Mouse (Mus musculus): ENCODE results near the gene Atad2b. TPM values are rescaled to one million over a fixed set of nuclear protein-coding genes. Genes with fewer than 3 reads are reported as not detected.

The Atad2b gene
- total and polyA plus RNA-seq, 3 experiments, result 6.9 to 10.3 (median 7.3) TPM

DNA sequence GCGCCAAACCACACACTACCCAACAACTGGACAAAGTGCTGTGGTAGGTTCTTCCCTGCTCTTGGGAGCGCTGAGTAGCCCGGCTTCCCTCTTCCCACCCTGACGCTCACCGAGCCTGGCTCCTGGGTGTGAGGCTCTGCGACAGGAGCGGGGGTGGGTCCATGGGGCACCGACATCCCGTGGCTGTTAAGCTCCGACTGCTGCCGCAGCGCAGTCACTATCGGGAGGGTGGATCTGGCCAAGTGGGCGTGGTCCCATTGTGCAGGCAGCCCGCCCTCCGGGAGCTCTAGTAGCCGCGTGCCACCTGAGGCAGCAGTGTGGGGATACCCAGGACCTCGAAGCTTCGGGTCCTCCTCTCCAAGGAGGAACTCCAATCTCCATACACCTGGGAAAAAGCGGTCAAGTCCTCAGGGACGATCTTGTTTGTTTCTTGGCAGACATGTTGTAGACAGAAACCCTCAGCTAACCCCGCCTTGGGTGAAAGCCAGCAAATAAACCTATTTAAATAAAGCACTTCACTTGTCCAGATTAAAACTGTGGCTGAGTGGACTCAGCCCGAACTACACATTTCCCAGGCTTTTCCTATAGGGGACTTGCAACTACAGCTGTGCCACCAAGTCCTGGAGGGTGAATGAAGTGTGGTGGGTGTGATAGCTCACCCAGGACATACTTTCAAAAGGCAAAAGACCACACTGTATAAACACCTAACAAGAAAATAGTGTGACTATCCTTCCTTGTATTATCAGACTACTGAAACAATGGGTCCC lies 42.8 kb upstream of the Atad2b start, which contains the start of gene Mfsd2b:
Mfsd2b (minus strand) TSS at position 199 of the 767 bp plus-strand sequence.
- Histone ChIP-seq H3K9me3 (replicated peaks; ENCODE audit: low read length) (no peaks in the 10 kb centered on the region), H3K4me3 (replicated peaks in 1 of 3; ENCODE audit: low read depth in 2 of 3, low read length in 2 of 3, poor library complexity in 1 of 3) (peak within 1 kb of the TSS in 1 of 3 experiments; percentile 8), H3K27ac (ENCODE audit: insufficient read depth, low read depth) (no peak within 1 kb of the TSS), H3K79me2 (replicated peaks; ENCODE audit: control insufficient read depth, extremely low read depth, insufficient read depth, poor library complexity, severe bottlenecking) (no peaks in the 10 kb centered on the region), H3K9ac (ENCODE audit: insufficient read depth, low read depth) (no peak within 1 kb of the TSS), H3K4me2 (ENCODE audit: insufficient read depth, low read depth, poor library complexity, severe bottlenecking) (peak within 1 kb of the TSS; percentile 78), H3K27me3 (replicated peaks) (no peaks in the 10 kb centered on the region), H3K36me3 (replicated peaks in 1 of 2; ENCODE audit: control insufficient read depth in 1 of 2, insufficient read depth in 1 of 2, low read length in 1 of 2) (peaks cover 2 to 14% of the 10 kb centered on the region in 2 experiments), H3K4me1 (ENCODE audit: control insufficient read depth in 1 of 2, insufficient read depth in 2 of 2) (peaks cover 0 to 3% of the 10 kb centered on the region in 2 experiments; a peak in 1 of 4 replicates)
- in situ Hi-C loops (cut with MboI; ENCODE audit: low pct_ligation_motif_present, low pct_unique_long_range_greater_than_20kb, low sequenced_read_pairs) (no loop called here), dilution Hi-C loops (cut with MboI; ENCODE audit: extremely low pct_ligation_motif_present, extremely low pct_unique_long_range_greater_than_20kb, low sequenced_read_pairs) (no loop called here)
- no peak for DNase-seq (ENCODE audit: extremely low read depth)
- 0 out of 2 replicates have a peak, but pooled peaks have one; percentile 17 for TF ChIP-seq BHLHE40 (IDR thresholded peaks at IDR 0.05; ENCODE audit: low read depth, low read length)
- TF ChIP-seq MAX (IDR thresholded peaks at IDR 0.05; ENCODE audit: low read length), result peak; percentile 60; the same call in 1 of the 2 replicates
- no peak for TF ChIP-seq SMC3 (IDR thresholded peaks at IDR 0.05; ENCODE audit: low read depth, low read length)
- TF ChIP-seq ZMIZ1 (IDR thresholded peaks at IDR 0.05; ENCODE audit: low read depth, low read length), result no peak

DNA sequence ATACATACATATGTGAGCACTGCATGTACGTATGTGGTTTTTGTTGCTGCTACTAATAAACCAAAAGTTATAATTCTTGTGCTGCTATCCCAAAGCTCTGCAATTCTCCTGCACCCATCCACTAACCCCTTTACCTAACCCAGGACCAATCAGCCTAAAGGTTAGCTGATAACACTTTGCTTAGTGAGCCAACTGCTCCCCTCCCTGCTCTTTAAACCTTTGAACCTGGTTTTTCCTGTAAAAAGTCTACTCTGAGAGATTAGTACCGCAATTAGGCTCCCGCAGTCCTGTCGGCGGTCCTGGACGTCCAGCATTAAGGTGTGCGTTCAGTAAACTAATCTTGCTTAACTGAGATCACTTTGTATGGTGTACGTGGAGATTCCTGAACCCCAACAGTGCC lies 41.5 kb upstream of the Atad2b start:
- H3K36me3 ChIP-seq (replicated peaks in 1 of 2; ENCODE audit: control insufficient read depth in 1 of 2, insufficient read depth in 1 of 2, low read length in 1 of 2), result peaks cover 3 to 17% of the 10 kb centered on the region in 2 experiments
- in situ Hi-C loops (cut with MboI; ENCODE audit: low pct_ligation_motif_present, low pct_unique_long_range_greater_than_20kb, low sequenced_read_pairs), result no loop called here

DNA sequence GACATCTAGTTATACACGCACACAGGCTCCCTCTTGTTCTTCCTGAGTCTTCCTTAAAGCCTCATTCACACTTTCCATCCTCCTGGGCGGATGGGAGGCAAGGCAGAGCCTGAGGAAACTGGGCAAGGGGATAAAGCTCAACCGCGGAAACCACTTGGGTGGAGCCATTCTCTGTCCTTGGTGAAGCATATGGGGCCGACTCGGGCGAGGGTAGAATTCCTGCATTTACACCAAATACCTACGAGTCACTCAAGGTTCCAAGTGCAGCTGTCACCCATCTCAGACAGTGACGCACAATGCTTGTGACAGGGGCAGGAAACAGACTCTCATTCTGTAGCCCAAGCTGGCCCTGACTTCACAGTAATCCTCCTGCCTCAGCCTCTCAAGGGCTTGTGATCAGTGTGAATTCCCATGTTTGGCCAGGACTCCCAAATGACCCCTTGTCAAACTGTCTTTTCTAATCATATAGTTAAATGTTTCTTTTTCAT lies 38.8 kb upstream of the Atad2b start:
- Histone ChIP-seq H3K27ac (ENCODE audit: insufficient read depth, low read depth) (no peak overlapping the region), H3K27me3 (replicated peaks) (no peaks in the 10 kb centered on the region), H3K4me2 (ENCODE audit: insufficient read depth, low read depth, poor library complexity, severe bottlenecking) (no peak overlapping the region), H3K36me3 (replicated peaks in 1 of 2; ENCODE audit: control insufficient read depth in 1 of 2, insufficient read depth in 1 of 2, low read length in 1 of 2) (peaks cover 15 to 37% of the 10 kb centered on the region in 2 experiments), H3K9me3 (replicated peaks; ENCODE audit: low read length) (no peaks in the 10 kb centered on the region), H3K4me3 (replicated peaks in 1 of 3; ENCODE audit: low read depth in 2 of 3, low read length in 2 of 3, poor library complexity in 1 of 3) (no peak overlapping the region), H3K79me2 (replicated peaks; ENCODE audit: control insufficient read depth, extremely low read depth, insufficient read depth, poor library complexity, severe bottlenecking) (no peaks in the 10 kb centered on the region), H3K4me1 (ENCODE audit: control insufficient read depth in 1 of 2, insufficient read depth in 2 of 2) (peaks cover 0 to 3% of the 10 kb centered on the region in 2 experiments; a peak in 1 of 4 replicates), H3K9ac (ENCODE audit: insufficient read depth, low read depth) (no peak overlapping the region)
- in situ Hi-C loops (cut with MboI; ENCODE audit: low pct_ligation_motif_present, low pct_unique_long_range_greater_than_20kb, low sequenced_read_pairs) (no loop called here), dilution Hi-C loops (cut with MboI; ENCODE audit: extremely low pct_ligation_motif_present, extremely low pct_unique_long_range_greater_than_20kb, low sequenced_read_pairs) (no loop called here)
- TF ChIP-seq ZKSCAN1 (IDR thresholded peaks at IDR 0.05; ENCODE audit: borderline replicate concordance, low read depth, low read length) (no peak), GABPA (IDR thresholded peaks at IDR 0.05; ENCODE audit: insufficient replicate concordance, low read depth, low read length) (no peak), KAT2A (IDR thresholded peaks at IDR 0.05; ENCODE audit: insufficient replicate concordance, low read length) (no peak), MYC (IDR thresholded peaks at IDR 0.05; ENCODE audit: low read depth, low read length) (no peak), JUND (conservative IDR thresholded peaks at IDR 0.05; ENCODE audit: low read depth, low read length) (no peak), UBTF (IDR thresholded peaks at IDR 0.05; ENCODE audit: low read depth, low read length) (no peak), ETS1 (conservative IDR thresholded peaks at IDR 0.05; ENCODE audit: low read depth, low read length) (no peak), NRF1 (IDR thresholded peaks at IDR 0.05; ENCODE audit: low read depth, low read length) (no peak), TCF12 (IDR thresholded peaks at IDR 0.05; ENCODE audit: low read depth, low read length) (no peak), MXI1 (IDR thresholded peaks at IDR 0.05; ENCODE audit: low read depth, low read length) (no peak), CHD2 (IDR thresholded peaks at IDR 0.05; ENCODE audit: low read length) (no peak), CTCF (conservative IDR thresholded peaks at IDR 0.05 in 1 of 2, IDR thresholded peaks at IDR 0.05 in 1 of 2; ENCODE audit: low read depth in 2 of 2, low read length in 2 of 2) (no peak), MAZ (IDR thresholded peaks at IDR 0.05; ENCODE audit: low read depth, low read length) (no peak)
- no peak for DNase-seq (ENCODE audit: extremely low read depth)

More for the DNA sequence above, 41.5 kb upstream of the Atad2b start:
- TF ChIP-seq EP300 (IDR thresholded peaks at IDR 0.05; ENCODE audit: low read length), result no peak
- TF ChIP-seq SIN3A (IDR thresholded peaks at IDR 0.05; ENCODE audit: low read length), result no peak
- H3K9ac ChIP-seq (ENCODE audit: insufficient read depth, low read depth), result no peak overlapping the region
- no peak overlapping the region for H3K27ac ChIP-seq (ENCODE audit: insufficient read depth, low read depth)
- H3K27me3 ChIP-seq (replicated peaks), result no peaks in the 10 kb centered on the region
- no peak for DNase-seq (ENCODE audit: extremely low read depth)
- no peak overlapping the region for H3K4me2 ChIP-seq (ENCODE audit: insufficient read depth, low read depth, poor library complexity, severe bottlenecking)
- H3K79me2 ChIP-seq (replicated peaks; ENCODE audit: control insufficient read depth, extremely low read depth, insufficient read depth, poor library complexity, severe bottlenecking), result no peaks in the 10 kb centered on the region
- H3K9me3 ChIP-seq (replicated peaks; ENCODE audit: low read length), result no peaks in the 10 kb centered on the region
- peaks cover 0 to 3% of the 10 kb centered on the region in 2 experiments; a peak in 1 of 4 replicates for H3K4me1 ChIP-seq (ENCODE audit: control insufficient read depth in 1 of 2, insufficient read depth in 2 of 2)
- no peak overlapping the region for H3K4me3 ChIP-seq (replicated peaks in 1 of 3; ENCODE audit: low read depth in 2 of 3, low read length in 2 of 3, poor library complexity in 1 of 3)
- dilution Hi-C loops (cut with MboI; ENCODE audit: extremely low pct_ligation_motif_present, extremely low pct_unique_long_range_greater_than_20kb, low sequenced_read_pairs), result no loop called here
